Mouse (Mus musculus): ENCODE data around the gene Ak2. TPM values are rescaled to one million over a fixed set of nuclear protein-coding genes. Genes with fewer than 3 reads are reported as not detected.

Ak2 gene
- total RNA-seq (2014; rRNA removed; ENCODE audit: low replicate concordance) = 46.0 and 58.6 TPM in 2 replicates
- 148 and 153 TPM in 2 replicates for polyA plus RNA-seq (2015; fragmentation: Nextera tagmentation; extraction: Ambion mirVana)

GRCm38 (mm10) chr4:128991500-128992008 is at the start of gene Ak2:
Gene Ak2, plus strand, starts transcription at chr4:128991958.
- Histone ChIP-seq H3K4me1 (ENCODE audit: control insufficient read depth, insufficient read depth) (peaks cover 12% of the 10 kb centered on the region), H3K4me2 (ENCODE audit: low read depth, low read length) (peak within 1 kb of the TSS; percentile 16; the same call in 1 of the 2 replicates), H3K9ac (replicated peaks; ENCODE audit: low read depth, low read length) (no peak within 1 kb of the TSS), H3K27me3 (ENCODE audit: control insufficient read depth, insufficient read depth, low read length) (no peaks in the 10 kb centered on the region), H3K27ac (ENCODE audit: low read depth) (no peak within 1 kb of the TSS), H3K36me3 (replicated peaks; ENCODE audit: control insufficient read depth, insufficient read depth, low read length) (no peaks in the 10 kb centered on the region), H3K9me3 (replicated peaks; ENCODE audit: control insufficient read depth, low read length) (no peaks in the 10 kb centered on the region), H3K4me3 (ENCODE audit: low read depth, low read length) (no peak within 1 kb of the TSS)
- DNase-seq (ENCODE audit: low spot score) (no peak), ATAC-seq (ENCODE audit: insufficient read depth, low read depth) (no peak)
- TF ChIP-seq CTCF (IDR thresholded peaks at IDR 0.05; ENCODE audit: low read depth) (no peak), EP300 (IDR thresholded peaks at IDR 0.05; ENCODE audit: low read depth) (no peak)
- WGBS = 86% methylated on average over 9 of the region's 9 CpGs

GRCm38 (mm10) chr4:128942346-128942745 is 49.4 kb upstream of the Ak2 start:
- ATAC-seq (ENCODE audit: insufficient read depth, low read depth) = no peak
- WGBS = 62% methylated on average over 3 of the region's 3 CpGs
- no peak overlapping the region for H3K4me3 ChIP-seq (ENCODE audit: low read depth, low read length)
- H3K9me3 ChIP-seq (replicated peaks; ENCODE audit: control insufficient read depth, low read length) = 0 out of 2 replicates have a peak, but pooled peaks cover 9% of the 10 kb centered on the region
- H3K36me3 ChIP-seq (replicated peaks; ENCODE audit: control insufficient read depth, insufficient read depth, low read length) = no peaks in the 10 kb centered on the region
- H3K9ac ChIP-seq (replicated peaks; ENCODE audit: low read depth, low read length) = no peak overlapping the region
- no peak for TF ChIP-seq EP300 (IDR thresholded peaks at IDR 0.05; ENCODE audit: low read depth)
- TF ChIP-seq CTCF (IDR thresholded peaks at IDR 0.05; ENCODE audit: low read depth) = peak; percentile 15; the same call in 1 of the 2 replicates
- H3K4me1 ChIP-seq (ENCODE audit: control insufficient read depth, insufficient read depth) = no peaks in the 10 kb centered on the region
- no peaks in the 10 kb centered on the region for H3K27me3 ChIP-seq (ENCODE audit: control insufficient read depth, insufficient read depth, low read length)
- DNase-seq (ENCODE audit: low spot score) = no peak
- no peak overlapping the region for H3K4me2 ChIP-seq (ENCODE audit: low read depth, low read length)
- no peak overlapping the region for H3K27ac ChIP-seq (ENCODE audit: low read depth)

- no peak overlapping the region for H3K4me3 ChIP-seq (ENCODE audit: low read depth, low read length)
- no peak overlapping the region for H3K9ac ChIP-seq (replicated peaks; ENCODE audit: low read depth, low read length)
- H3K4me2 ChIP-seq (ENCODE audit: low read depth, low read length) = no peak overlapping the region
- H3K27me3 ChIP-seq (ENCODE audit: control insufficient read depth, insufficient read depth, low read length) = no peaks in the 10 kb centered on the region
- WGBS = 81% methylated on average over 9 of the region's 9 CpGs
- DNase-seq (ENCODE audit: low spot score) (no peak), ATAC-seq (ENCODE audit: insufficient read depth, low read depth) (no peak)
- H3K9me3 ChIP-seq (replicated peaks; ENCODE audit: control insufficient read depth, low read length) = 0 out of 2 replicates have a peak, but pooled peaks cover 6% of the 10 kb centered on the region
- no peaks in the 10 kb centered on the region for H3K4me1 ChIP-seq (ENCODE audit: control insufficient read depth, insufficient read depth)
- no peak overlapping the region for H3K27ac ChIP-seq (ENCODE audit: low read depth)
- no peaks in the 10 kb centered on the region for H3K36me3 ChIP-seq (replicated peaks; ENCODE audit: control insufficient read depth, insufficient read depth, low read length)
- TF ChIP-seq CTCF (IDR thresholded peaks at IDR 0.05; ENCODE audit: low read depth) (no peak), EP300 (IDR thresholded peaks at IDR 0.05; ENCODE audit: low read depth) (no peak)
These were observed 45.0 kb upstream of the Ak2 start for GRCm38 (mm10) chr4:128946736-128947135.

- no peak for DNase-seq (ENCODE audit: low spot score)
These were observed 44.3 kb upstream of the Ak2 start for GRCm38 (mm10) chr4:128947326-128947933.

GRCm38 (mm10) chr4:128948137-128948674 is 43.6 kb upstream of the Ak2 start:
- no peak for ATAC-seq (ENCODE audit: insufficient read depth, low read depth)

More at GRCm38 (mm10) chr4:128947326-128947933, 44.3 kb upstream of the Ak2 start:
- peak; percentile 45; the same call in 1 of the 2 replicates for ATAC-seq (ENCODE audit: insufficient read depth, low read depth)
- Histone ChIP-seq H3K27ac (ENCODE audit: low read depth) (no peak overlapping the region), H3K4me1 (ENCODE audit: control insufficient read depth, insufficient read depth) (no peaks in the 10 kb centered on the region), H3K4me2 (ENCODE audit: low read depth, low read length) (no peak overlapping the region), H3K9me3 (replicated peaks; ENCODE audit: control insufficient read depth, low read length) (no peaks in the 10 kb centered on the region), H3K4me3 (ENCODE audit: low read depth, low read length) (no peak overlapping the region), H3K27me3 (ENCODE audit: control insufficient read depth, insufficient read depth, low read length) (no peaks in the 10 kb centered on the region), H3K36me3 (replicated peaks; ENCODE audit: control insufficient read depth, insufficient read depth, low read length) (no peaks in the 10 kb centered on the region), H3K9ac (replicated peaks; ENCODE audit: low read depth, low read length) (no peak overlapping the region)
- WGBS = 17% methylated on average over 18 of the region's 18 CpGs
- TF ChIP-seq EP300 (IDR thresholded peaks at IDR 0.05; ENCODE audit: low read depth) (no peak), CTCF (IDR thresholded peaks at IDR 0.05; ENCODE audit: low read depth) (no peak)

More at GRCm38 (mm10) chr4:128948137-128948674, 43.6 kb upstream of the Ak2 start:
- Histone ChIP-seq H3K36me3 (replicated peaks; ENCODE audit: control insufficient read depth, insufficient read depth, low read length) (no peaks in the 10 kb centered on the region), H3K27me3 (ENCODE audit: control insufficient read depth, insufficient read depth, low read length) (no peaks in the 10 kb centered on the region), H3K9me3 (replicated peaks; ENCODE audit: control insufficient read depth, low read length) (no peaks in the 10 kb centered on the region), H3K4me1 (ENCODE audit: control insufficient read depth, insufficient read depth) (no peaks in the 10 kb centered on the region), H3K4me2 (ENCODE audit: low read depth, low read length) (no peak overlapping the region), H3K4me3 (ENCODE audit: low read depth, low read length) (no peak overlapping the region), H3K27ac (ENCODE audit: low read depth) (no peak overlapping the region), H3K9ac (replicated peaks; ENCODE audit: low read depth, low read length) (no peak overlapping the region)
- TF ChIP-seq CTCF (IDR thresholded peaks at IDR 0.05; ENCODE audit: low read depth) = peak; percentile 56
- no peak for TF ChIP-seq EP300 (IDR thresholded peaks at IDR 0.05; ENCODE audit: low read depth)
- WGBS = 28% methylated on average over 6 of the region's 6 CpGs
- no peak for DNase-seq (ENCODE audit: low spot score)
